Mouse (Mus musculus) liver, adult (tissue): Measurements from ENCODE around the gene Zfp618.

Experiments used
- GATA4 ChIP-seq: IDR thresholded peaks from 2 replicates; pipeline ENCODE4 v1.6.1; 2014; ENCODE audit warnings: mild to moderate bottlenecking, low read length; ENCODE audit not compliant: insufficient replicate concordance

Zfp618 gene

GRCm38 (mm10) chr4:63066796-63067195 is 101.4 kb downstream of the Zfp618 start:
- TF ChIP-seq GATA4: no peak

- no peak for TF ChIP-seq GATA4
Observed at GRCm38 (mm10) chr4:63067822-63068221, 102.4 kb downstream of the Zfp618 start.

GRCm38 (mm10) chr4:63068499-63069175 is 103.3 kb downstream of the Zfp618 start:
- no peak for TF ChIP-seq GATA4

- no peak for TF ChIP-seq GATA4
Observed at GRCm38 (mm10) chr4:63071413-63072260, 106.3 kb downstream of the Zfp618 start.

GRCm38 (mm10) chr4:63073139-63073538 is 107.8 kb downstream of the Zfp618 start:
- TF ChIP-seq GATA4: no peak

GRCm38 (mm10) chr4:63079159-63079558 is 113.8 kb downstream of the Zfp618 start:
- TF ChIP-seq GATA4: no peak

- TF ChIP-seq GATA4: no peak
Observed at GRCm38 (mm10) chr4:63084473-63084889, 119.1 kb downstream of the Zfp618 start.

GRCm38 (mm10) chr4:63089484-63089883 is 124.1 kb downstream of the Zfp618 start:
- TF ChIP-seq GATA4: no peak

- TF ChIP-seq GATA4: no peak
Observed at GRCm38 (mm10) chr4:63091151-63091550, 125.8 kb downstream of the Zfp618 start.

GRCm38 (mm10) chr4:63097603-63098002 is 132.2 kb downstream of the Zfp618 start:
- TF ChIP-seq GATA4: peak; percentile 44; the same call in 1 of the 2 replicates

- TF ChIP-seq GATA4: no peak
Observed at GRCm38 (mm10) chr4:63100478-63100877, 135.1 kb downstream of the Zfp618 start.

- TF ChIP-seq GATA4: no peak
Observed at GRCm38 (mm10) chr4:63102025-63102424, 136.7 kb downstream of the Zfp618 start.

GRCm38 (mm10) chr4:63105651-63106050 is 140.3 kb downstream of the Zfp618 start:
- no peak for TF ChIP-seq GATA4

- no peak for TF ChIP-seq GATA4
Observed at GRCm38 (mm10) chr4:63118639-63119437, 153.5 kb downstream of the Zfp618 start.

- no peak for TF ChIP-seq GATA4
Observed at GRCm38 (mm10) chr4:63124861-63125466, 159.6 kb downstream of the Zfp618 start.
